Mouse (Mus musculus): ENCODE data around the gene Ms4a2. TPM values are rescaled to one million over a fixed set of nuclear protein-coding genes. Genes with fewer than 3 reads are reported as not detected.

Gene Ms4a2
- polyA plus RNA-seq, 1 experiment from 2014 or later = 0.41 TPM

DNA sequence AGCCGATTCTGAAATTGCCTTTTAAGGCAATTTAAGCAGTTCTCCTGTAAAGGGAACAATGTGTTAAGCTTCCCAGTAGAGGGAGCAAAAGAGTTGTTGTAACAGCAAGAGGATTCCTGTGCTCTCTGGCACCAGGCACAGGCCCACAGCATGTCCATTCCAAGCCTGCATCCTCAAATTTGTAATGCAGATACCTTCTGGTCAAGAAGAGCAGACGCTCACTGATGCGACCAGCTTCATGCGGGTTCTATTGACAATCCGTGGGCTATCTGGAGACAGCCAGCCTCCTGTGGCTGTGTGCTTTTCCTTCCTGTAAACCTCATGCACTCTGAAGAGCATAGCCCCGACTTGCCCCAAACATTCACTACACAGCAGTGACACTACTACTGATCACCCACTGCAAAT is 12.0 kb downstream of the Ms4a2 start:
- WGBS = 13% methylated on average over 6 of the region's 6 CpGs
- Histone ChIP-seq H3K9me3 (ENCODE audit: control insufficient read depth, low read depth, low read length) (no peaks in the 10 kb centered on the region), H3K9ac (replicated peaks; ENCODE audit: low read depth, low read length) (no peak overlapping the region), H3K27me3 (ENCODE audit: control insufficient read depth, insufficient read depth, low read length) (no peaks in the 10 kb centered on the region), H3K4me2 (replicated peaks; ENCODE audit: low read depth, low read length) (no peak overlapping the region), H3K4me1 (ENCODE audit: control insufficient read depth, insufficient read depth, low read length) (no peaks in the 10 kb centered on the region), H3K36me3 (ENCODE audit: control insufficient read depth, insufficient read depth, low read length) (no peaks in the 10 kb centered on the region), H3K27ac (ENCODE audit: low read length) (0 out of 2 replicates have a peak overlapping the region, but pooled peaks have one; percentile 0), H3K4me3 (ENCODE audit: low read depth, low read length) (no peak overlapping the region)
- peak; percentile 65; the same call in 1 of the 2 replicates for ATAC-seq (ENCODE audit: insufficient number of reproducible peaks, insufficient read depth, low FRiP score, low read depth)

- no peaks in the 10 kb centered on the region for H3K36me3 ChIP-seq (ENCODE audit: control insufficient read depth, insufficient read depth, low read length)
- no peak for ATAC-seq (ENCODE audit: insufficient number of reproducible peaks, insufficient read depth, low FRiP score, low read depth)
- no peaks in the 10 kb centered on the region for H3K4me1 ChIP-seq (ENCODE audit: control insufficient read depth, insufficient read depth, low read length)
- WGBS = 12% methylated on average over 1 of the region's 1 CpGs
- no peaks in the 10 kb centered on the region for H3K27me3 ChIP-seq (ENCODE audit: control insufficient read depth, insufficient read depth, low read length)
- H3K9ac ChIP-seq (replicated peaks; ENCODE audit: low read depth, low read length) = no peak overlapping the region
- no peak overlapping the region for H3K4me2 ChIP-seq (replicated peaks; ENCODE audit: low read depth, low read length)
- H3K9me3 ChIP-seq (ENCODE audit: control insufficient read depth, low read depth, low read length) = no peaks in the 10 kb centered on the region
- no peak overlapping the region for H3K4me3 ChIP-seq (ENCODE audit: low read depth, low read length)
- no peak overlapping the region for H3K27ac ChIP-seq (ENCODE audit: low read length)
These were observed 15.3 kb downstream of the Ms4a2 start for GRCm38 (mm10) chr19:11608172-11608571.

DNA sequence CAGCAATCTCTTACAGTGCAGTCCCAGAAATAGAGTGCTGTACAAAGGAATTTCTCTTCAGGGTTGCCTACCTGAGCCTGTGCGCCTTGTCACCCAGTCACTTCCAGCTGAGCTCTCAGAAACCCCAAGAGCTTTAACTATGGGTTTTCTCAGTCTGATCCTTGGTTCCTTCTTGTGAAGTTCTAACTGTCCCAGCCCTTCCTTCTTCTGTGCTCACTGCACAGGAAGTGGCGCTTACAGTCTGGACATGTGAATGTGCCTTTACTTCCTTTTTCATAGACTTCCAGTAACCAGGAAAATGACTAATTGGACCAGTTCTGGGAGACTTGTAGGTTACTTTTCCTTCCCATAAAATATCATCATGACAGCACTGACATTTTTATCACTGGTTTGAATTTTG is 18.9 kb downstream of the Ms4a2 start, which contains the start of gene Ms4a6d:
Gene Ms4a6d (minus strand): TSS at position 247 of the 400 bp plus-strand sequence.
- WGBS = 83% methylated on average over 2 of the region's 2 CpGs
- H3K4me2 ChIP-seq (replicated peaks; ENCODE audit: low read depth, low read length) = no peak within 1 kb of the TSS
- no peak within 1 kb of the TSS for H3K4me3 ChIP-seq (ENCODE audit: low read depth, low read length)
- no peaks in the 10 kb centered on the region for H3K27me3 ChIP-seq (ENCODE audit: control insufficient read depth, insufficient read depth, low read length)
- no peak within 1 kb of the TSS for H3K27ac ChIP-seq (ENCODE audit: low read length)
- H3K9me3 ChIP-seq (ENCODE audit: control insufficient read depth, low read depth, low read length) = no peaks in the 10 kb centered on the region
- H3K36me3 ChIP-seq (ENCODE audit: control insufficient read depth, insufficient read depth, low read length) = no peaks in the 10 kb centered on the region
- H3K4me1 ChIP-seq (ENCODE audit: control insufficient read depth, insufficient read depth, low read length) = no peaks in the 10 kb centered on the region
- no peak within 1 kb of the TSS for H3K9ac ChIP-seq (replicated peaks; ENCODE audit: low read depth, low read length)
- no peak for ATAC-seq (ENCODE audit: insufficient number of reproducible peaks, insufficient read depth, low FRiP score, low read depth)

DNA sequence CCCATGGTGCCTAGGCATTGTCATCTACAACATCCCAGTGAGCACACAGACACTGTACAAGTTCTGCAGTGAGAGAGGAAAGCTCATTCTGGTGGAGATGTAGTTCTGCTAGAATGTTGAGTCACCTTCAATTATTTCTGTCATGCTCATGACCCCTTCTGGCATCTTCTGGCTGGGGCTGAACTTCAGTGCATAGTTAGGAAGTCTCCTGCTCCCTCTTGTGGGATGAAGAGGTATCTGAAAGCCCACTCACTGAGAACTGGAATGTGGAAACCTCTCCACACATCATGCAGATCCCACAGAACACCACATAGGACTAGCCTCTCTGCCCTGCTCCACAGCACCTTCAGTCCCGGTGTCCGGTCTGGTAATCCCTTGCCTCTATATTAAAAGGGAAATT is 21.5 kb downstream of the Ms4a2 start:
- no peaks in the 10 kb centered on the region for H3K9me3 ChIP-seq (ENCODE audit: control insufficient read depth, low read depth, low read length)
- H3K27me3 ChIP-seq (ENCODE audit: control insufficient read depth, insufficient read depth, low read length) = no peaks in the 10 kb centered on the region
- H3K4me2 ChIP-seq (replicated peaks; ENCODE audit: low read depth, low read length) = no peak overlapping the region
- H3K9ac ChIP-seq (replicated peaks; ENCODE audit: low read depth, low read length) = no peak overlapping the region
- H3K4me3 ChIP-seq (ENCODE audit: low read depth, low read length) = no peak overlapping the region
- 85% methylated on average over 2 of the region's 2 CpGs for WGBS
- no peak overlapping the region for H3K27ac ChIP-seq (ENCODE audit: low read length)
- no peaks in the 10 kb centered on the region for H3K36me3 ChIP-seq (ENCODE audit: control insufficient read depth, insufficient read depth, low read length)
- no peaks in the 10 kb centered on the region for H3K4me1 ChIP-seq (ENCODE audit: control insufficient read depth, insufficient read depth, low read length)
- ATAC-seq (ENCODE audit: insufficient number of reproducible peaks, insufficient read depth, low FRiP score, low read depth) = no peak

- H3K4me2 ChIP-seq (replicated peaks; ENCODE audit: low read depth, low read length) = no peak overlapping the region
- H3K4me1 ChIP-seq (ENCODE audit: control insufficient read depth, insufficient read depth, low read length) = no peaks in the 10 kb centered on the region
- 91% methylated on average over 3 of the region's 3 CpGs for WGBS
- no peak overlapping the region for H3K4me3 ChIP-seq (ENCODE audit: low read depth, low read length)
- no peaks in the 10 kb centered on the region for H3K36me3 ChIP-seq (ENCODE audit: control insufficient read depth, insufficient read depth, low read length)
- ATAC-seq (ENCODE audit: insufficient number of reproducible peaks, insufficient read depth, low FRiP score, low read depth) = no peak
- H3K9ac ChIP-seq (replicated peaks; ENCODE audit: low read depth, low read length) = no peak overlapping the region
- H3K27me3 ChIP-seq (ENCODE audit: control insufficient read depth, insufficient read depth, low read length) = no peaks in the 10 kb centered on the region
- no peak overlapping the region for H3K27ac ChIP-seq (ENCODE audit: low read length)
- no peaks in the 10 kb centered on the region for H3K9me3 ChIP-seq (ENCODE audit: control insufficient read depth, low read depth, low read length)
These were observed 22.2 kb downstream of the Ms4a2 start for GRCm38 (mm10) chr19:11601349-11601748.

GRCm38 (mm10) chr19:11589891-11590449 is 33.5 kb downstream of the Ms4a2 start:
- H3K27me3 ChIP-seq (ENCODE audit: control insufficient read depth, insufficient read depth, low read length) = no peaks in the 10 kb centered on the region
- H3K4me1 ChIP-seq (ENCODE audit: control insufficient read depth, insufficient read depth, low read length) = no peaks in the 10 kb centered on the region
- no peaks in the 10 kb centered on the region for H3K36me3 ChIP-seq (ENCODE audit: control insufficient read depth, insufficient read depth, low read length)
- H3K4me3 ChIP-seq (ENCODE audit: low read depth, low read length) = no peak overlapping the region
- no peak overlapping the region for H3K27ac ChIP-seq (ENCODE audit: low read length)
- 63% methylated on average over 2 of the region's 2 CpGs for WGBS
- no peaks in the 10 kb centered on the region for H3K9me3 ChIP-seq (ENCODE audit: control insufficient read depth, low read depth, low read length)
- no peak overlapping the region for H3K4me2 ChIP-seq (replicated peaks; ENCODE audit: low read depth, low read length)
- H3K9ac ChIP-seq (replicated peaks; ENCODE audit: low read depth, low read length) = no peak overlapping the region
- no peak for ATAC-seq (ENCODE audit: insufficient number of reproducible peaks, insufficient read depth, low FRiP score, low read depth)

GRCm38 (mm10) chr19:11589205-11589604 is 34.3 kb downstream of the Ms4a2 start:
- no peak for ATAC-seq (ENCODE audit: insufficient number of reproducible peaks, insufficient read depth, low FRiP score, low read depth)
- H3K27ac ChIP-seq (ENCODE audit: low read length) = no peak overlapping the region
- no peaks in the 10 kb centered on the region for H3K36me3 ChIP-seq (ENCODE audit: control insufficient read depth, insufficient read depth, low read length)
- no peaks in the 10 kb centered on the region for H3K9me3 ChIP-seq (ENCODE audit: control insufficient read depth, low read depth, low read length)
- no peak overlapping the region for H3K4me2 ChIP-seq (replicated peaks; ENCODE audit: low read depth, low read length)
- no peak overlapping the region for H3K9ac ChIP-seq (replicated peaks; ENCODE audit: low read depth, low read length)
- no peaks in the 10 kb centered on the region for H3K27me3 ChIP-seq (ENCODE audit: control insufficient read depth, insufficient read depth, low read length)
- no peaks in the 10 kb centered on the region for H3K4me1 ChIP-seq (ENCODE audit: control insufficient read depth, insufficient read depth, low read length)
- no peak overlapping the region for H3K4me3 ChIP-seq (ENCODE audit: low read depth, low read length)
- WGBS = 75% methylated on average over 4 of the region's 4 CpGs

GRCm38 (mm10) chr19:11574965-11575364 is 48.6 kb downstream of the Ms4a2 start:
- Histone ChIP-seq H3K9ac (replicated peaks; ENCODE audit: low read depth, low read length) (no peak overlapping the region), H3K4me3 (ENCODE audit: low read depth, low read length) (no peak overlapping the region), H3K27ac (ENCODE audit: low read length) (no peak overlapping the region), H3K36me3 (ENCODE audit: control insufficient read depth, insufficient read depth, low read length) (no peaks in the 10 kb centered on the region), H3K9me3 (ENCODE audit: control insufficient read depth, low read depth, low read length) (no peaks in the 10 kb centered on the region), H3K4me2 (replicated peaks; ENCODE audit: low read depth, low read length) (no peak overlapping the region), H3K27me3 (ENCODE audit: control insufficient read depth, insufficient read depth, low read length) (no peaks in the 10 kb centered on the region), H3K4me1 (ENCODE audit: control insufficient read depth, insufficient read depth, low read length) (no peaks in the 10 kb centered on the region)
- no peak for ATAC-seq (ENCODE audit: insufficient number of reproducible peaks, insufficient read depth, low FRiP score, low read depth)
- 90% methylated on average over 8 of the region's 8 CpGs for WGBS

Data from stomach, embryonic 14.5 days (tissue).